Mouse (Mus musculus): ENCODE data around the gene Rnf10.

DNA sequence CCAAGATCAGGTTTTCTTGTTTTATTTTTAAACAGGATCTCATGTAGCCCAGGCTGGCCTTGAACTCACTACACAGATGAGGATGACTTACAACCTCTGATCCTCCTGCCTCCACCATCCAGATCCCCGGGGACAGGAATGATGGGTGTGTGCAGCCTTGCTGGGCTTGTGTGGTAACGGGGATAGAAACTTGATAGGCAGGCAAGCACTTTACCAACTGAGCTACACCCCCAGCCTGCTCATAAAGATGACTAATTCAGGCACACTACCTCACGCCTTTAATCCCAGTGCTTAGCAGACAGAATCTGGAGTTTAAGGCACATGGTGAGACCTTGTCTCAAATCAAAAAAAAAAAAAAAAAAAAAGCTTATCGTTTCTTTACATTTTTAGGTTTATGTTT lies 59.8 kb downstream of the Rnf10 start:
- TF ChIP-seq CTCF (IDR thresholded peaks at IDR 0.05; ENCODE audit: control insufficient read depth, insufficient read depth, insufficient read length) (no peak), MYOG (IDR thresholded peaks at IDR 0.05; ENCODE audit: control insufficient read depth, extremely low read depth, insufficient read length) (no peak), MYOD1 (IDR thresholded peaks at IDR 0.05; ENCODE audit: control insufficient read depth, insufficient read length, low read depth) (no peak), MAX (IDR thresholded peaks at IDR 0.05) (no peak), USF1 (IDR thresholded peaks at IDR 0.05; ENCODE audit: low read depth) (no peak)

All from C2C12 (cell line).